Mouse (Mus musculus): ENCODE data around the gene Lrguk. TPM values are rescaled to one million over a fixed set of nuclear protein-coding genes. Genes with fewer than 3 reads are reported as not detected.

The Lrguk gene
- polyA plus RNA-seq, 1 experiment from 2014 or later: 0.19 TPM

DNA sequence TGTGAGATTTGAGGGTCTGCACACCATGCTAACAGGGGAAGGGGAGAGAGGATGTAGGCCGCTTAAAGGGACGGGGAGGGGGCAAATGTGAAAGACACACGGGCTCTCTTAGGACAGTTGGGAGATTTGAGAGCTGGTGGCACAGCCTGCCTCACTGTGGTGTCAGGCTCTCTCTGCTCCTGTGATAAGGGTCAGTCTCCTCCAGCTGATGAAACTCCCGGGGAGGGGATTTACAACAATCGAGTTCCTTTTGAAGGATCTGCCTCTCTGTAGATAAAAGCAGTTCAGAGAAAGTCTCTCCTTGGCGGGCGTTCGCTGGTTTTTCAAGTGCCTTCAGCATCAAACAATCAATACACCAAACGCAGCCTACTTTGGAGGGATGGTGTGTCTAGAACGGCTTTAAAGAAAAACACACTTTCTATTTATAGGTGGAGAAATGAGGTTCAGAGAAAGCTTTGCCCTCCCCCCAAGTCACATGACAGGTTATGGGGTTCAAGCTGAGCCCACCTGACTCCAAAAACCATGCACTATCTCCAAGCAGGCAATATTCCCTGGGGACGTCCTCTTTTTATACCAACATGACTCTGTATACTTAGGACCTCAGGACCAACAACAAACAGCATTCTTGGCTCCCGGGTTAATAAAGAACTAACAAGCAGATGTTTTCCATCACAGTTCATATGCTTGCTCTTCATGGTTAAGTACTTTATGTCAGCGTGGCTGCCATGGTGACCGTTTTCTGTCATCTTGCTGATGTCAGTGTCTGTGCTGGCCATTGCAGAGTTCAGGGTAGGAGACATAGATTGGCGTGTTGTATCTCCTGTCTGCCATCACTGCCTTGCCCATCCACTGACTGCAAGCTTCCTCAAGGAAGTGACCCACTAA lies 5.6 kb downstream of the Lrguk start:
- no peaks in the 10 kb centered on the region for H3K9me3 ChIP-seq (replicated peaks)
- H3K27me3 ChIP-seq (replicated peaks): peaks cover 11% of the 10 kb centered on the region; the same call in 1 of the 2 replicates
- H3K4me3 ChIP-seq: no peak overlapping the region
- peak overlapping the region; percentile 35 for H3K4me2 ChIP-seq
- no peak overlapping the region for H3K27ac ChIP-seq
- H3K36me3 ChIP-seq: no peaks in the 10 kb centered on the region
- WGBS (ENCODE audit: insufficient replicate concordance): 23% methylated on average over 15 of the region's 15 CpGs
- ATAC-seq: peak; percentile 59; the same call in 1 of the 2 replicates
- peaks cover 23% of the 10 kb centered on the region for H3K4me1 ChIP-seq
- no peak overlapping the region for H3K9ac ChIP-seq

DNA sequence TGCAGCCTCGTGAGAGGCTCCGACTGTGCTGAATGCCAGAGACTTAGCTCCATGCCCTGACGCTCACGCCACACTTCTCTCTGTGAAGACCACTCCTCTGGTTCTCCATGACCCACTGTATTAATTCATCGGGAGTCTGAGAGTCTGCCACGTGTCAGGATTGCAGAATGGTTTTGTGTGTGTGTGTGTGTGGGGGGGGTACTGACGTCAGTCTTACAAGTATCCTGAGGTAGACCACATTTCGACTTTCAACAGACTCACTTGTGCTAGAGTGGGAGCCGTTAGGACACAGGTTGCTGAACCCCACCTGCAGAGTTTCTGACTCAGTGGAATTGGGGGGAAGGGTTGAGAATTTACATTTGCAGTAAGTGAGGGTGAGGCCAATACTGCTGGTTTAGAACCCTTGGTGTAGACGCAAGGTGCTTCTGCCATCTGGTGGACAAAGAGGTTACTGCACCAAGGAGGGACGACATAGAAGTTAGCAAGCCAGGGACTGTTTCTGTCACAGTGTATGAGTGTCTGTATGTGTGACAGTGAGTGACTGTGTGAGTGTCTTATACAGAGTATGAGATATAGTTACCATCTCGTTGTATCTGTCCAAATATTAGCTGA lies 11.5 kb downstream of the Lrguk start:
- H3K27me3 ChIP-seq (replicated peaks): no peaks in the 10 kb centered on the region
- H3K4me2 ChIP-seq: no peak overlapping the region
- no peak overlapping the region for H3K27ac ChIP-seq
- 43% methylated on average over 12 of the region's 12 CpGs for WGBS (ENCODE audit: insufficient replicate concordance)
- no peak overlapping the region for H3K9ac ChIP-seq
- peak; percentile 47; the same call in 1 of the 2 replicates for ATAC-seq
- no peaks in the 10 kb centered on the region for H3K9me3 ChIP-seq (replicated peaks)
- no peaks in the 10 kb centered on the region for H3K4me1 ChIP-seq
- no peaks in the 10 kb centered on the region for H3K36me3 ChIP-seq
- no peak overlapping the region for H3K4me3 ChIP-seq

DNA sequence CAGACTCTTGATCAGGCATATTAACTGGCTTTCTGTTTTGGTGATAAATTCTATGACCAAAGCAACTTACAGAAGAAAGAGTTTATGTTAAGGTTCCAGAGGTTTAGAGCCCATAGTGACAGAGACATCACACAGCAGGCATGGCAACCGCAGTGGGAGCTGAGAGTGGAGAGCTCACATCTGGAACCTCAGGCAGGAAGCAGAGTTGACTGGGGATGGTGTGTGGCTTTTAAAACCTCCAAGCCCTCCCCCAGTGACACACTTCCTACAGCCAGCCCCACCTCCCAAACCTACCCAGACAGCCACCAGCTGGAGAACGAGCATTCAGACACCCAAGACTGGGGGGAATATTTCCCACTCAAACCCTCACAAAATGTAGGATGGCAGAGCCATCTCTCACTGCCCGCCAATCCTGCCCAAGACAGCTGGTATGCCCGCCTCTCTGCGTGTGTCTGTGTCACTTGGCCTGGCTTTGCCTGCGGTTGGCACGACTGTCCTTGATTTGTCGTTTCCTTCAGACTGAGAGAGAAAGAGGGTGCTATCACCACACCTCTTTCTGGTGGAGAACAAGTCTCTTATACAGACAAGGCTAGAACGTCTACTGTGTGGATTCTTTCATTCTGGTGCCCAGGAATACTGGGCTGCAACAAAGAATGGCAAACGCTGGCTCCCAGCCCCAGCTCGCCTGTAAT lies 12.5 kb downstream of the Lrguk start:
- no peaks in the 10 kb centered on the region for H3K36me3 ChIP-seq
- H3K4me2 ChIP-seq: no peak overlapping the region
- 69% methylated on average over 11 of the region's 11 CpGs for WGBS (ENCODE audit: insufficient replicate concordance)
- H3K4me3 ChIP-seq: no peak overlapping the region
- H3K9me3 ChIP-seq (replicated peaks): no peaks in the 10 kb centered on the region
- no peak for ATAC-seq
- H3K27ac ChIP-seq: no peak overlapping the region
- H3K27me3 ChIP-seq (replicated peaks): no peaks in the 10 kb centered on the region
- no peaks in the 10 kb centered on the region for H3K4me1 ChIP-seq
- H3K9ac ChIP-seq: no peak overlapping the region

DNA sequence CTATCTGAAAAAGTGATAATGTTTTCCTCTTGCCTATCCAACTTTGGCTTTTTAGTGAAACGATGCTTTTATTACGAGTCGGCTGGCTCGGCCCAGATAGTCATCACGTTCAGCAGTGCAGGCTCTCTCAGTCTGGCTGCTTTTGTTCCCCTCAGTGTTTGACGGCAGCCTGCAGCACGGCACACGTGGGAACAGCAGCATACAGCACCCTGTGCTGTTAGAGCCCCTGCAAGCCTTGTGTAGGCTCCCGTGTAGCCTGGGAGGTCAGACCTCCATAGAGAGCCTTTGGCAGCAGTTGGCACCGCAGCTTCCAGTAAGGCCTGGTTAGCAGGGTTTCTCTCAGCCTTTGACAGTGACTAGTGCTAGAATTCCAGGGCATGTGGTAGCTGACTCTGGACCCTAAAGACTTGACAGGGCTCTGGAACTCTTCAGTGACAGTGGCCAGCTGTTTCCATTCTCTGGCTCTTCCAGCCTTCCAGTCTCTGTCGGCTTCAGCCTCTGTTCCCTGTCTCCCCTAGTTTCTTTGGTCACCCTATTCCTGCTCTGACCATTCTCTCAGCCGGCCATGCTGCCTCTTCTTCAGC lies 15.1 kb downstream of the Lrguk start:
- Histone ChIP-seq H3K27ac (no peak overlapping the region), H3K9ac (no peak overlapping the region), H3K4me3 (no peak overlapping the region), H3K36me3 (no peaks in the 10 kb centered on the region), H3K4me2 (no peak overlapping the region), H3K9me3 (replicated peaks) (no peaks in the 10 kb centered on the region), H3K4me1 (no peaks in the 10 kb centered on the region), H3K27me3 (replicated peaks) (no peaks in the 10 kb centered on the region)
- WGBS (ENCODE audit: insufficient replicate concordance): 76% methylated on average over 12 of the region's 12 CpGs
- no peak for ATAC-seq

DNA sequence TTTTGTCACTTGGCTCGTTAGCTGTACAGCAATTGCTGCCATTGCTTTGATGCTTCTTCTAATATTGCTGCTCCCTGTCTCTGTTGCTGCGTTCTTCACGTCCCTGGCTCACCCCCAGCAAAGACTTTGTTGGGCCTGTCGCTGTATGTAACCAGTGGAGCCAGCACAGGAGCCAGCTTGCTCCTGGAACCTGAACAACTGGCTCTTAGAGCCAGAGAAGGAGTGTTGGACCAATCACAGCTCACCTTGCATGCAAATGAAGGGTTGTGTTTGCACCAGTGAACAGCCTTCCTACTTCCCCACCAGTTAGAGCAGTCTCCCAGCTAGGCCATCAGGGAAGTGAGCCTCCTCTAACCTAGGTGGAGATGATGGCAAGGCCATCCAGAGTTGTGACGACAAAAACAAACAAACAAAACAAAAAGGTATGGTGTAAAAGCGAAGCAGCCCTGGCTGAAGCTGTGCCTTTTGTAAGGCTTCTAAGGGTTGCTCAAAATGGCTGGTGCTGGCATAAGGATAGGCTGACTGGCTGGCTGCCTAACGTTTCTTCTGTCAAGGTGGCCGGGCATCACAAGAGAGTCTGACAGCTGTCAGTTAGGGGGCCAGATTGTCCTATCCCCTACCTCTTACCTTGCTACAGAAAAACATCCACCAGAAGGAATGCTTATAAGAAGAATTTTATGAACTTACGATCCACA lies 15.7 kb downstream of the Lrguk start:
- Histone ChIP-seq H3K9me3 (replicated peaks) (no peaks in the 10 kb centered on the region), H3K36me3 (no peaks in the 10 kb centered on the region), H3K4me3 (no peak overlapping the region), H3K4me2 (no peak overlapping the region), H3K27ac (no peak overlapping the region), H3K9ac (no peak overlapping the region), H3K4me1 (no peaks in the 10 kb centered on the region), H3K27me3 (replicated peaks) (no peaks in the 10 kb centered on the region)
- WGBS (ENCODE audit: insufficient replicate concordance): 72% methylated on average over 9 of the region's 9 CpGs
- no peak for ATAC-seq

DNA sequence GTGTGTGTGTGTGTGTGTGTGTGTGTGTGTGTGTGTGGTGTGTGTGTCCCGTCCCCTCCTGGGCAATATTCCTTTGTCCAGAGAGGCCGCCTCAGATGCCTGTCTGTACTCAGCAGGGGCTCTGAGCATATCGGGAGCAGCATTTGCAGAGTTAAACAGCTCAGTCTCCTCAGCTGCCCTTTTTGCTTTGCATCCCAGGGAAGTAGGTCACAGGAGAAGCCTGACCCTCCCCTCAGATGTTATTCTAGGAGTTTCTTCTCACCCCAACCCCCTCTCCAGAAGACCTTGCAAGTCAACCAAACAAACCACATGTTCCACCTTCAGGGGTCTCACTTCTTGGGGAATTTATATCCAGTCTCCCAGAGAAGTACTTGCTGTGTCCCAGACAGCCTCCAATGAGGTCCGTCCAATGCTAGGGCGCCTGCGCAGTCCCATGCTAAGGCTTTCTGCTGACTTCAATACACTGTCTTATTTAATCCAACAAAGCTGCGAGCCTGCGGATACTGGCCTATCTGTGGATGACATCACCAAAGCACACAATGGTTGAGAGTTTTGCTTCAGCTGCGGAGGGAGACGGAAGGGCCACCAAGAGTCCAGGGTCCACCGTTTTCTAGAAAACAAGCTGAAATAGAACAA lies 17.4 kb downstream of the Lrguk start:
- no peak overlapping the region for H3K9ac ChIP-seq
- no peaks in the 10 kb centered on the region for H3K9me3 ChIP-seq (replicated peaks)
- no peaks in the 10 kb centered on the region for H3K27me3 ChIP-seq (replicated peaks)
- H3K4me2 ChIP-seq: no peak overlapping the region
- no peak for ATAC-seq
- no peak overlapping the region for H3K27ac ChIP-seq
- H3K36me3 ChIP-seq: no peaks in the 10 kb centered on the region
- no peaks in the 10 kb centered on the region for H3K4me1 ChIP-seq
- 75% methylated on average over 11 of the region's 11 CpGs for whole genome bisulfite sequencing (ENCODE audit: insufficient replicate concordance)
- H3K4me3 ChIP-seq: no peak overlapping the region

DNA sequence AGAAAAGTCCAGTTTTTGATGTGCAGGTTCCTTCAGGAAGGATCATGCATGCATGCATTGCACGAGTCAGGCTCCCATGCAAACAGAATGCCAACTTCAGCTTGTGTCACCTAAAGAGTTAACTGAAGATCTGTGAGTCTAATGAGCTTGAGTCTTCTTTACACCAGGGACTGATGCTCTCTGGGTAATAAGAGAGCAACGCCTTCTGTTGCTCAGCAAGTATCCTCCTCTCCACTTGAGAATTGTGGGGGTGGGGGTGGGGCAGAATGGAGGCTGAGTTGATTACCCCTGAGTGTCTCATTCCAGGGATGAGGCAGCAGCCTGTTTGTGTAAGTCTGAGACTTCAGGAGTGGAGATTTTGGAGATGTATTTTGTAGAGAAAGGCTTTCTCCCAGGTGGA lies 20.2 kb downstream of the Lrguk start:
- ATAC-seq: no peak

DNA sequence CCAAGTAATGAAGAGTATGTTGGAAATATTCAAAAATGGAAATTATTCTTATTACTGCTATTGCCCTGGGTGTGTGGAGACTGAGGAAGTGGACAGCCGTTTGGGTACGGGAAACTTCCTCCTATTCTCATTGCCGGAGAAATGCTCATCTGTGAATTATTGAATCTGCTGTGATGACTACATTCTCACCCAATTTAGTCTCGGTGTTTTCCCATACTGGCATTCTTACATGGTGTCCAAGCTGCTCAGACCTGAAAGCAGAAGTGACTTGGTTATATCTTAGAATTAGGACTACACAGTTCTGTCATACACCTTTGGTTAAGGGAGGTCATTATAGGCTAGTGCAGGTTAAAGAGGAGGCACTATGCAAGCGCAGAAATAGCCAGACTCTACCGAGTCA lies 30.5 kb downstream of the Lrguk start:
- Histone ChIP-seq H3K4me2 (no peak overlapping the region), H3K4me1 (no peaks in the 10 kb centered on the region), H3K4me3 (no peak overlapping the region), H3K27me3 (replicated peaks) (no peaks in the 10 kb centered on the region), H3K27ac (no peak overlapping the region), H3K36me3 (no peaks in the 10 kb centered on the region), H3K9me3 (replicated peaks) (no peaks in the 10 kb centered on the region), H3K9ac (no peak overlapping the region)
- no peak for ATAC-seq
- 59% methylated on average over 6 of the region's 6 CpGs for WGBS (ENCODE audit: insufficient replicate concordance)

More for the DNA sequence above, 20.2 kb downstream of the Lrguk start:
- Histone ChIP-seq H3K4me3 (no peak overlapping the region), H3K27ac (no peak overlapping the region), H3K4me1 (no peaks in the 10 kb centered on the region), H3K4me2 (no peak overlapping the region), H3K36me3 (no peaks in the 10 kb centered on the region), H3K27me3 (replicated peaks) (no peaks in the 10 kb centered on the region), H3K9me3 (replicated peaks) (no peaks in the 10 kb centered on the region), H3K9ac (no peak overlapping the region)
- 63% methylated on average over 2 of the region's 2 CpGs for WGBS (ENCODE audit: insufficient replicate concordance)

DNA sequence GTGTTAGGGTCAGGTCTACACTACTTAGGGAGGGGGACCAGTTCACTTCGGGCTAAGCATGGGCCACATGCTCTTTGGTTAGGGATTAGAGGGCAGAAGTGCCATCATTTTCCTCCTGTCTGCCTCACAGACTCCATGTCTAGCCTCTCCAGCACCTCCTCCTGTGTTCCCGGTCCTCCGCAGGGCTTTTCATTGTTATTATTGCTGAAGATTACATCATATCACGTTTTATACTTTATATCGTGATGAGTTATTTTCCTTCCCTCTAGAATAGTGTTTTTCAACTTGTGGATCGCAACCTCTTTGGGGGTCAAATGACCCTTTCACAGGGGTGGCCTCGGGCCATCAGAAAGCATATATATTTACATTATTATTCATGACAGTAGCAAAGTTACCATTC lies 37.5 kb downstream of the Lrguk start:
- H3K4me1 ChIP-seq: no peaks in the 10 kb centered on the region
- no peaks in the 10 kb centered on the region for H3K36me3 ChIP-seq
- no peak overlapping the region for H3K4me3 ChIP-seq
- no peak overlapping the region for H3K4me2 ChIP-seq
- H3K9ac ChIP-seq: no peak overlapping the region
- ATAC-seq: no peak
- H3K27ac ChIP-seq: no peak overlapping the region
- H3K9me3 ChIP-seq (replicated peaks): no peaks in the 10 kb centered on the region
- H3K27me3 ChIP-seq (replicated peaks): no peaks in the 10 kb centered on the region
- WGBS (ENCODE audit: insufficient replicate concordance): 75% methylated on average over 7 of the region's 7 CpGs

DNA sequence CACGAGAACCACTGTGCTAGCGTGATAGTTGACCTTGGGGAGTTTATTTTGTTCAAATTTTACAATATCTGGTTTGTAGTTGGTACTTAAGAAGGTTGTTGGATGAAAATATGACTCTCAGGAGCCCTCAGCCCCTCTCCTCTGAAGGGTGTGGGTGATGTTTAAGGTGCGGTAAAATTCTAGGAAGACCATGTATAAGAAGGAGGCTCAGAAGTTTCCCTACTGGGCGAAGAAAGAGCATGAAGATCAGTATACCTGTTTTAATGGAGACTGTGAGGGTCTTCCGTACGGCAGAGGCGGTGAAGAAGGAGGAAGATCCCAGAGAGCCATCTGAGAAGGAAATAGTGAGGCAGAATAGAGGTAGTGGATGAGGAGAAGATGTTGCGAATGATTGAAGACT lies 38.0 kb downstream of the Lrguk start:
- ATAC-seq: no peak
- no peaks in the 10 kb centered on the region for H3K9me3 ChIP-seq (replicated peaks)
- H3K9ac ChIP-seq: no peak overlapping the region
- no peaks in the 10 kb centered on the region for H3K4me1 ChIP-seq
- no peak overlapping the region for H3K4me2 ChIP-seq
- H3K36me3 ChIP-seq: no peaks in the 10 kb centered on the region
- no peak overlapping the region for H3K27ac ChIP-seq
- no peak overlapping the region for H3K4me3 ChIP-seq
- no peaks in the 10 kb centered on the region for H3K27me3 ChIP-seq (replicated peaks)
- WGBS (ENCODE audit: insufficient replicate concordance): 83% methylated on average over 8 of the region's 8 CpGs

DNA sequence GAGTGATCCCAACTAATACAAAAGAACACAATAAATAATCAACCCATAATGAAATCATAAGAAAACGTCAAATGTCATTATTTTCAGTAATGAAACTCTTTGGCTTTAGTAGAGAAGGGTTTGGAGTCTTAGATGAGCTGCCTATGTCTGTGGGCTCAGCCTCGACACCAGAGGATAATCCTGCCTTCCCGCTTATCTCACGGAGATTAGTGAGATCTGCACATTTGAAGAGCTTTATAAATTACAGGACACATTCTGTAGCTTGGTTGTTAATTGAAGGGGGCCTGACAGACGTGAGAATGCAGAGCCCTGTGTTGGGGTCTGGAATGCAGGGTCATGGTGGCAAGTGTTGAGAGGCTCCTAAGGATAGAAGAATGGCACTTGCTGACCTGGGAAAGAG lies 42.7 kb downstream of the Lrguk start:
- Histone ChIP-seq H3K4me1 (no peaks in the 10 kb centered on the region), H3K9ac (no peak overlapping the region), H3K4me2 (no peak overlapping the region), H3K36me3 (no peaks in the 10 kb centered on the region), H3K27me3 (replicated peaks) (no peaks in the 10 kb centered on the region), H3K9me3 (replicated peaks) (no peaks in the 10 kb centered on the region), H3K4me3 (no peak overlapping the region), H3K27ac (no peak overlapping the region)
- no peak for ATAC-seq
- 57% methylated on average over 5 of the region's 5 CpGs for WGBS (ENCODE audit: insufficient replicate concordance)

All from liver, embryonic 12.5 days (tissue).